Mouse (Mus musculus): ENCODE results near the gene Pias4. TPM values are rescaled to one million over a fixed set of nuclear protein-coding genes. Genes with fewer than 3 reads are reported as not detected.

The Pias4 gene
- polyA plus RNA-seq, 1 experiment from 2014 or later: 62.2 TPM

DNA sequence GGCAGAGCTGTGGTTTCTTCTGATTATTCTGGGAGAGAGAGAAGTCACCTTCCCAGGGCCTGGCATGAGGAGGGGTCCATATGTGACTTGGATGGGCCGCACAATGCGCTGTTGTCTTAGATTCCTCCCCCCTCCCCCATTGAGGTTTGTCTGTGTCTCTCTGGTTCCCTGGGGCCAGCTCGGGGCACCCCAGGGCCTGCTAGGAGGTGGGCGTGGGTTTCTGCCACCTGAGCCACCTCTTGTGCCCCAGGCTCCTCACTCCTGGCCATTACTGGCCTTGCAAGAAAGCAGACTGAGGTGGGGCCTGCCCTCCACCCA is 28.2 kb downstream of the Pias4 start:
- peaks cover 52% of the 10 kb centered on the region for H3K36me3 ChIP-seq (replicated peaks)
- DNase-seq (ENCODE audit: low spot score): no peak
- H3K27me3 ChIP-seq (replicated peaks; ENCODE audit: low read depth, poor library complexity, severe bottlenecking): peaks cover 17% of the 10 kb centered on the region
- H3K4me1 ChIP-seq: peaks cover 72% of the 10 kb centered on the region
- WGBS: 62% methylated on average over 4 of the region's 4 CpGs
- no peaks in the 10 kb centered on the region for H3K9me3 ChIP-seq
- H3K27ac ChIP-seq (replicated peaks): peak overlapping the region; percentile 98
- H3K4me3 ChIP-seq: peak overlapping the region; percentile 93

- H3K4me1 ChIP-seq: peaks cover 77% of the 10 kb centered on the region
- H3K4me3 ChIP-seq: peak overlapping the region; percentile 93
- no peaks in the 10 kb centered on the region for H3K9me3 ChIP-seq
- peaks cover 47% of the 10 kb centered on the region for H3K36me3 ChIP-seq (replicated peaks)
- H3K27ac ChIP-seq (replicated peaks): peak overlapping the region; percentile 98
- peaks cover 22% of the 10 kb centered on the region for H3K27me3 ChIP-seq (replicated peaks; ENCODE audit: low read depth, poor library complexity, severe bottlenecking)
- DNase-seq (ENCODE audit: low spot score): no peak
- 57% methylated on average over 11 of the region's 11 CpGs for WGBS
Measured at GRCm38 (mm10) chr10:81138821-81139528, 28.7 kb downstream of the Pias4 start.

DNA sequence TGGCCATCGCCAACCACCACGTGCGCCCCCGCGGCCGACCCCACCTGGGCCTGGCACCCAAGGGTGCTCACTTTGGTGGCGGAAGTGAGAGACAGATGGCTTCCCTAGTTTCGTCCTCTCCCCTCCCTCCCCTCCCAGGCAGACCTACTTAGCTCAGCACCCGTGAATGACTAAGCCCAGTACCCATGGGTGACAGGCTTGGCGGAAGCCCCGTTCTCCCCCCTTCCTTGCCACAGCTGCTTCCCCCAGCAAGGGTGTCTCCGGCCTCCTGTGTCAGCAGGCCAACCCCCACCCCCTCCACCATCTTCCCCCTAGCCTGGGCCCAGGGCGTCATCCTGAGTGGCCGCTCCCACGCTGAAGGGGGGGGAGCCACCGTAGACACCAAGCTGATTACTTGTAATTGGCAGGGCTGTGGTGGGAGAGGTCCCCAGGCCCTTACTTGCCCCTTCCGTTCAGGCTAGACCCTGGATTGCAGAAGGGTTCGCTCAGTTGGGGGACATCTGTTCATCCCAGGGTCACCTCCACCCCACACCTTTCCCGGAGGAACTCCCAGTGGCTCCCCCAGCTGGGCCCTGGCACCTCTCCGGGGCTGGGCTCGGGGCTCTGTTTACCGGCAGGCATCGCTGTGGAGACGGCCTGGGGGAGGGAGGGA is 29.5 kb downstream of the Pias4 start:
- Histone ChIP-seq H3K9me3 (no peaks in the 10 kb centered on the region), H3K27ac (replicated peaks) (peak overlapping the region; percentile 98), H3K4me1 (peaks cover 79% of the 10 kb centered on the region), H3K4me3 (peak overlapping the region; percentile 93), H3K27me3 (replicated peaks; ENCODE audit: low read depth, poor library complexity, severe bottlenecking) (peaks cover 29% of the 10 kb centered on the region), H3K36me3 (replicated peaks) (peaks cover 40% of the 10 kb centered on the region)
- WGBS: under 1% methylated on average over 24 of the region's 24 CpGs
- DNase-seq (ENCODE audit: low spot score): peak; percentile 61

GRCm38 (mm10) chr10:81137252-81138130 is 30.2 kb downstream of the Pias4 start:
- peak overlapping the region; percentile 98 for H3K27ac ChIP-seq (replicated peaks)
- under 1% methylated on average over 85 of the region's 89 CpGs for WGBS
- H3K4me1 ChIP-seq: peaks cover 74% of the 10 kb centered on the region
- DNase-seq (ENCODE audit: low spot score): peak; percentile 100
- peaks cover 35% of the 10 kb centered on the region for H3K27me3 ChIP-seq (replicated peaks; ENCODE audit: low read depth, poor library complexity, severe bottlenecking)
- H3K9me3 ChIP-seq: no peaks in the 10 kb centered on the region
- H3K4me3 ChIP-seq: peak overlapping the region; percentile 93
- peaks cover 32% of the 10 kb centered on the region for H3K36me3 ChIP-seq (replicated peaks)

DNA sequence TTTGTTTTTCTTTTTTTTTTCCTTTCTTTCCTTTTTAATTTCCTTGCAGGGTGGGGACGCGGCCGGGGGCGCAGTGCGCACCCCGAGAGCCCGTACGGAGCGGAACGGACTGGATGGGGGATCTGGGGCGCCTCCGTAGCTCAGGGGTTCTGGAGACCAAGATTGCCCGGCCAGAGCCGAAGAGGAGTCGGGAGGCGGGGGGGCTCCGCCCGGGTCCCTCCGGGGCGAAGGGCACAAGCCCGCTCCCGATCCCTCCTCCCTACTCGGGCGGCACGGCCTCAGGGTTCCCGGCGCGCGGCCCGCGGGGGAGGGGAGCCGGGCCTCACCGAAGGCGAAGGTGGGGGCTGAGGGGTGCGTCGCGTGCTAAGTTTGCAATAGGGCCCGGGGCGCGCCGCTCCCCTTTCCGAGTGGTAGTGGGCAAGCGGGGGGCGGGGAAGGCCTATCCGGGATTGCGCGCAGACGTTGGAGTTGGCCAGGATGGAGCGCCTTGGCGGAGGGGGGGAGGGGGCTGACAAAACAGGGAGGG is 31.0 kb downstream of the Pias4 start:
- Histone ChIP-seq H3K4me3 (peak overlapping the region; percentile 93), H3K36me3 (replicated peaks) (peaks cover 25% of the 10 kb centered on the region), H3K27ac (replicated peaks) (peak overlapping the region; percentile 98), H3K4me1 (peaks cover 67% of the 10 kb centered on the region), H3K9me3 (no peaks in the 10 kb centered on the region), H3K27me3 (replicated peaks; ENCODE audit: low read depth, poor library complexity, severe bottlenecking) (peaks cover 42% of the 10 kb centered on the region)
- no peak for DNase-seq (ENCODE audit: low spot score)
- under 1% methylated on average over 50 of the region's 50 CpGs for WGBS

GRCm38 (mm10) chr10:81135831-81136705 is 31.7 kb downstream of the Pias4 start:
- Histone ChIP-seq H3K36me3 (replicated peaks) (peaks cover 18% of the 10 kb centered on the region; the same call in 1 of the 2 replicates), H3K27ac (replicated peaks) (peak overlapping the region; percentile 98), H3K4me3 (peak overlapping the region; percentile 93), H3K27me3 (replicated peaks; ENCODE audit: low read depth, poor library complexity, severe bottlenecking) (peaks cover 48% of the 10 kb centered on the region), H3K9me3 (no peaks in the 10 kb centered on the region), H3K4me1 (peaks cover 60% of the 10 kb centered on the region)
- peak; percentile 82 for DNase-seq (ENCODE audit: low spot score)
- WGBS: under 1% methylated on average over 86 of the region's 86 CpGs

GRCm38 (mm10) chr10:81134966-81135681 is 32.6 kb downstream of the Pias4 start, which contains the start of gene Zbtb7a:
Gene Zbtb7a, plus strand, starts transcription at chr10:81135220.
- peak; percentile 73 for DNase-seq (ENCODE audit: low spot score)
- Histone ChIP-seq H3K36me3 (replicated peaks) (peaks cover 9% of the 10 kb centered on the region; the same call in 1 of the 2 replicates), H3K9me3 (no peaks in the 10 kb centered on the region), H3K27me3 (replicated peaks; ENCODE audit: low read depth, poor library complexity, severe bottlenecking) (peaks cover 58% of the 10 kb centered on the region), H3K4me1 (peaks cover 51% of the 10 kb centered on the region), H3K27ac (replicated peaks) (peak within 1 kb of the TSS; percentile 98), H3K4me3 (peak within 1 kb of the TSS; percentile 93)
- 2% methylated on average over 41 of the region's 41 CpGs for WGBS

- no peaks in the 10 kb centered on the region for H3K9me3 ChIP-seq
- H3K27ac ChIP-seq (replicated peaks): no peak overlapping the region
- peak; percentile 53 for DNase-seq (ENCODE audit: low spot score)
- peaks cover under 1% of the 10 kb centered on the region; the same call in 1 of the 2 replicates for H3K36me3 ChIP-seq (replicated peaks)
- WGBS: 3% methylated on average over 16 of the region's 16 CpGs
- peak overlapping the region; percentile 93; the same call in 1 of the 2 replicates for H3K4me3 ChIP-seq
- H3K4me1 ChIP-seq: peaks cover 50% of the 10 kb centered on the region
- peaks cover 67% of the 10 kb centered on the region for H3K27me3 ChIP-seq (replicated peaks; ENCODE audit: low read depth, poor library complexity, severe bottlenecking)
Measured at GRCm38 (mm10) chr10:81134181-81134587, 33.5 kb downstream of the Pias4 start.

- no peak overlapping the region for H3K4me3 ChIP-seq
- no peak overlapping the region for H3K27ac ChIP-seq (replicated peaks)
- WGBS: 89% methylated on average over 11 of the region's 11 CpGs
- H3K9me3 ChIP-seq: no peaks in the 10 kb centered on the region
- peaks cover 13% of the 10 kb centered on the region for H3K4me1 ChIP-seq
- peaks cover 14% of the 10 kb centered on the region for H3K27me3 ChIP-seq (replicated peaks; ENCODE audit: low read depth, poor library complexity, severe bottlenecking)
- H3K36me3 ChIP-seq (replicated peaks): peaks cover 66% of the 10 kb centered on the region
- DNase-seq (ENCODE audit: low spot score): no peak
Measured at GRCm38 (mm10) chr10:81123500-81123899, 44.2 kb downstream of the Pias4 start.

DNA sequence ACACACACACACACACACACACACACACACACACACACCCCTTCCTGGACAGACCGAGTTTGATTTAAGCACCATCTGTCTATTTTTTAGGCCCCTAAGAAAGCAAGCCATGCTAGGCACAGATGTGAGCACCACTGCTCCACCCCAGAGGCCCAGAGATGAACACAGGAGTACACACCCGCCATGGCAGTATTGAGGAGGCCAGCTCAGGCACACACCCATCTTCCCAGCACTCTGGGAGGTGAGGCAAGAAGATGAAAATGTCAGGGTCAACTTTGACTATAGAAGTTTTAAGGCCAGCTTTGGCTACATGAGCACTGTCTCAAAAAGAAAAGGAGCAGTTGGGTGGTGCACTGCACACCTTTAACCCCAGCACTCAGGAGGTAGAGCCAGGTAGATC is 44.8 kb downstream of the Pias4 start:
- Histone ChIP-seq H3K36me3 (replicated peaks) (peaks cover 72% of the 10 kb centered on the region), H3K9me3 (no peaks in the 10 kb centered on the region), H3K4me1 (peaks cover 7% of the 10 kb centered on the region), H3K4me3 (no peak overlapping the region), H3K27ac (replicated peaks) (no peak overlapping the region), H3K27me3 (replicated peaks; ENCODE audit: low read depth, poor library complexity, severe bottlenecking) (peaks cover 8% of the 10 kb centered on the region)
- WGBS: 88% methylated on average over 2 of the region's 2 CpGs
- no peak for DNase-seq (ENCODE audit: low spot score)

DNA sequence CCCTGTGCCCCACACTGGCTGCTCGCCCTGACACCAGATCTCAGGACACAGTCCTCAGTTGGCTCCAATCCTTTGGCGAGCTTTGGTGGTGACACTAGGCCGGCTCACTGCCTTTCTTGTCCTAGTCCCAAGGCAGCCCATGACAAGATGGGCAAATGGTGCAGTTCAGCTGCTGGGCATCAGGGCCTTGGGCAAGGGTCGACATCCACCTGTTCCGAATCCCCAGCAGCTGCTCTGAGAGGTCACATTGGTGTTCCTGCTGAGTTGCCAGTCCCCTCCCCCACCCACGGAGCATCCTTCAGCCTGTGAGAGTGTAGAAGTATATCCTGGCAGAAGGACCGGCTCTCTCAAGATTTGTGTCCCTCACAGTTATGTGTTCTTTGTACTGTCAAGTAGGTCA is 47.1 kb downstream of the Pias4 start:
- Histone ChIP-seq H3K9me3 (no peaks in the 10 kb centered on the region), H3K27me3 (replicated peaks; ENCODE audit: low read depth, poor library complexity, severe bottlenecking) (no peaks in the 10 kb centered on the region), H3K4me1 (no peaks in the 10 kb centered on the region), H3K4me3 (no peak overlapping the region), H3K27ac (replicated peaks) (no peak overlapping the region), H3K36me3 (replicated peaks) (peaks cover 93% of the 10 kb centered on the region)
- 86% methylated on average over 7 of the region's 7 CpGs for WGBS
- no peak for DNase-seq (ENCODE audit: low spot score)

All from embryonic facial prominence, embryonic 10.5 days (tissue).